Mouse (Mus musculus) myocyte (in vitro differentiated cells): ENCODE data around the gene Ddr2.

Experiments used
- CEBPB ChIP-seq: IDR thresholded peaks from 2 replicates; pipeline ENCODE4 v1.6.1; 2011; ENCODE audit warnings: mild to moderate bottlenecking, moderate library complexity; ENCODE audit not compliant: poor library complexity, insufficient read depth, severe bottlenecking
- E2F4 ChIP-seq: IDR thresholded peaks from one replicate; pipeline ENCODE4 v1.6.1; 2011; ENCODE audit warnings: mild to moderate bottlenecking, control low read depth, moderate library complexity; ENCODE audit not compliant: insufficient read depth
- POLR2A ChIP-seq: IDR thresholded peaks from one replicate; pipeline ENCODE4 v1.6.1; 2011; ENCODE audit warnings: low read depth, mild to moderate bottlenecking, control low read depth, moderate library complexity; ENCODE audit not compliant: insufficient read length
- TCF3 ChIP-seq: IDR thresholded peaks from one replicate; pipeline ENCODE4 v1.6.1; 2011; ENCODE audit warnings: low read depth, control low read depth; ENCODE audit not compliant: insufficient read length
- USF1 ChIP-seq: IDR thresholded peaks from one replicate; pipeline ENCODE4 v1.6.1; 2011; ENCODE audit warnings: low read depth, mild to moderate bottlenecking, control low read depth, moderate library complexity

GRCm38 (mm10) chr1:170065009-170065408, 45.6 kb downstream of the Ddr2 start:
- TF ChIP-seq CEBPB, result no peak
- no peak for TF ChIP-seq USF1
- TF ChIP-seq POLR2A, result no peak
- no peak for TF ChIP-seq E2F4
- TF ChIP-seq TCF3, result no peak
